Mouse (Mus musculus) MEL (cell line): ENCODE data around the gene Ccdc7a.
"Not testable (repeated sequence)": the region's sequence is repeated elsewhere in the genome, so short reads cannot be mapped to it uniquely, and the experiment has no call there.

Experiments used
- CTCF ChIP-seq, 3 experiments: IDR thresholded peaks in 2 of 3; conservative IDR thresholded peaks in 1 of 3; 2 replicates each; pipeline ENCODE4 v1.5.1; 2011 to 2012; ENCODE audit warnings: low read length in 3 of 3, low read depth in 2 of 3, mild to moderate bottlenecking in 2 of 3, improper control_type of control experiment in 1 of 3, inconsistent platforms in 1 of 3, mixed read lengths in 1 of 3, moderate library complexity in 1 of 3; ENCODE audit not compliant: control insufficient read depth in 1 of 3, insufficient read depth in 1 of 3, poor library complexity in 1 of 3, severe bottlenecking in 1 of 3
- EP300 ChIP-seq, 2 experiments: IDR thresholded peaks; 2 replicates each; pipeline ENCODE4 v1.6.1; 2011; ENCODE audit warnings: improper control_type of control experiment in 2 of 2, low read length in 2 of 2, low read depth in 1 of 2, mild to moderate bottlenecking in 1 of 2
- KAT2A ChIP-seq: conservative IDR thresholded peaks from 2 replicates; pipeline ENCODE4 v1.6.1; 2012; ENCODE audit warnings: low read depth, low read length, improper control_type of control experiment, inconsistent platforms
- MEF2A ChIP-seq: IDR thresholded peaks from 2 replicates; pipeline ENCODE4 v1.6.1; 2014; ENCODE audit warnings: low read depth, mild to moderate bottlenecking, inconsistent platforms, low read length, improper control_type of control experiment; ENCODE audit not compliant: poor library complexity, insufficient replicate concordance, severe bottlenecking; ENCODE audit errors: extremely low read depth
- MXI1 ChIP-seq: IDR thresholded peaks from 2 replicates; pipeline ENCODE4 v1.6.1; 2011; ENCODE audit warnings: mild to moderate bottlenecking, low read depth, low read length, improper control_type of control experiment
- MYC ChIP-seq: IDR thresholded peaks from 2 replicates; pipeline ENCODE4 v1.6.1; 2011; ENCODE audit warnings: low read depth, mild to moderate bottlenecking, low read length, improper control_type of control experiment, moderate library complexity
- POLR2A ChIP-seq, 2 experiments: IDR thresholded peaks; 2 replicates each; pipeline ENCODE4 v1.6.1; 2011 to 2012; ENCODE audit warnings: low read length in 2 of 2, mild to moderate bottlenecking in 2 of 2, control low read depth in 1 of 2, improper control_type of control experiment in 1 of 2, low read depth in 1 of 2, moderate library complexity in 1 of 2; ENCODE audit not compliant: control insufficient read depth in 1 of 2, insufficient read depth in 1 of 2, poor library complexity in 1 of 2
- POLR2AphosphoS5 ChIP-seq: IDR thresholded peaks from 2 replicates; pipeline ENCODE4 v1.6.1; 2012; ENCODE audit warnings: low read depth, borderline replicate concordance, mild to moderate bottlenecking, inconsistent platforms, low read length, moderate library complexity, mixed read lengths
- ZC3H11A ChIP-seq: IDR thresholded peaks from 2 replicates; pipeline ENCODE4 v1.6.1; 2012; ENCODE audit warnings: low read depth, mild to moderate bottlenecking, inconsistent platforms, low read length, improper control_type of control experiment

- TF ChIP-seq CTCF (IDR thresholded peaks at IDR 0.05 in 2 of 3, conservative IDR thresholded peaks at IDR 0.05 in 1 of 3; ENCODE audit: control insufficient read depth in 1 of 3, insufficient read depth in 1 of 3, low read depth in 2 of 3, low read length in 3 of 3, poor library complexity in 1 of 3, severe bottlenecking in 1 of 3); ZC3H11A; MXI1; POLR2AphosphoS5; MYC; POLR2A (IDR thresholded peaks at IDR 0.05; ENCODE audit: control insufficient read depth in 1 of 2, insufficient read depth in 1 of 2, low read depth in 1 of 2, low read length in 2 of 2, poor library complexity in 1 of 2); MEF2A; EP300 (IDR thresholded peaks at IDR 0.05; ENCODE audit: low read depth in 1 of 2, low read length in 2 of 2); KAT2A: not testable (repeated sequence)
Measured at GRCm38 (mm10) chr8:129066834-129067233, 1.5 kb upstream of the Ccdc7a start, which contains the start of gene Ccdc7b.
